Mouse (Mus musculus) CD4-positive, CD25-positive, alpha-beta regulatory T cell, adult 2 months (primary cell): ENCODE data around the gene Tmsb15b2.
"Not testable (repeated sequence)": the region's sequence is repeated elsewhere in the genome, so short reads cannot be mapped to it uniquely, and the experiment has no call there.

Source experiments
- DNase-seq: peaks from one replicate; pipeline ENCODE4 v3.0.0-alpha.2; 2012; ENCODE audit warnings: low read depth, low spot score

Gene Tmsb15b2

DNA sequence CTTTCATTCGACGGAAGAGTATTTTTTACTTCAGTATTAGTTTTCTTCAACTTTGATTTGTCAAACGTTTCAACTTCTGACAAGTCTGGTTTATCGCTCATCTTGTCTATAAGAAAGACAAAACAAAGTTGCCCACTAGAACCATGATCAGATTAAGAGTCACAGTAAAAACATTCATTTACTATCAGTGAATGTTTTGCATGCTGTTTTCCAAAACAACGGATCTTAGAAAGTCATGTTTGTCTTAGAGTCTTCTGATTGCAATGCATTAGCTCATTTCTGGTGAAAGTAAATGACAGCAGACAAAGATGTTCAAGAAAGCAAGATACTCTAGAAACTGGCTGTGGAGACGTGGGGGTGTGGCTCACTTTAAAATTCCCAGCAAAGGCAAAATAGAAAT, at the start of gene Tmsb15b2:
Tmsb15b2 (minus strand) TSS at position 101 of the 400 bp plus-strand sequence.
- not testable (repeated sequence) for DNase-seq

DNA sequence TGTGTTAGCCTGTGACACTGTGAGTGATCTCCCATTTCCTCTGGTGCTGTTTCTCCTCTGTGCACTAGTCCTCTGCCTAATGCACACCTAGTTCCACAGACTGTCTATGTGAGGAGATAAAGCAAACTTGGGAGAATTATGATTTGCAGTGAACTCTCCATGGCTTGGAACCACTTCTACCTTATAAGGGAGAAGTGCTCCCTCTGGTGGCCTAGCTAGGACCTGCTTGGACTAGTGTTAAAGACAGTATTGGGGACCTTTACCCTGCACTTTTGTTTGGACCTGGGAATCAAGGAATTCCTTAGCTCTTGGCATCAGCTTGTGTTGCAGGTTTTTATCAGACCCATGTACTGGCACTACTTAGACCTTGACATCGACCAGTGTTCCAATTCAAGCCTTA, 44.0 kb upstream of the Tmsb15b2 start:
- DNase-seq, result peak; percentile 78

DNA sequence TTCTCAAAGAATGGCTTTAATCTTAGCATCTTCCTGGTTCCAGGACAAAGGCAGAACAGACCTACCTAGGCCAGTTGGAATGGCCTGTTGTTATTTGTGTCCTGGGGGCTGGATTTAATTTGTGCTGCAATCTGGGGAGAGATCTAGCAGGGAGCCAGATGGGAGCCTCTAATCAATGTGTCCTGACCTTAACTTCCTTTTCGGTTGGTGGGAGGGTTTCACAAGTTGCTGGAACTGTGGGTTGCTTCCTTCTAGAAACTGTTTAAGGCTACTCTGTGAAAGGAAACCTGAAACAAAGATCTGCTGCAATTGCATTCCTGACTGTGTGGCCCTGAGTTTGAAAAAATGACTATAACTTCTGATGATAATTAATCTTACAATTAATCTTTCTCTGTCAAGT, 42.4 kb upstream of the Tmsb15b2 start:
- DNase-seq, result no peak

DNA sequence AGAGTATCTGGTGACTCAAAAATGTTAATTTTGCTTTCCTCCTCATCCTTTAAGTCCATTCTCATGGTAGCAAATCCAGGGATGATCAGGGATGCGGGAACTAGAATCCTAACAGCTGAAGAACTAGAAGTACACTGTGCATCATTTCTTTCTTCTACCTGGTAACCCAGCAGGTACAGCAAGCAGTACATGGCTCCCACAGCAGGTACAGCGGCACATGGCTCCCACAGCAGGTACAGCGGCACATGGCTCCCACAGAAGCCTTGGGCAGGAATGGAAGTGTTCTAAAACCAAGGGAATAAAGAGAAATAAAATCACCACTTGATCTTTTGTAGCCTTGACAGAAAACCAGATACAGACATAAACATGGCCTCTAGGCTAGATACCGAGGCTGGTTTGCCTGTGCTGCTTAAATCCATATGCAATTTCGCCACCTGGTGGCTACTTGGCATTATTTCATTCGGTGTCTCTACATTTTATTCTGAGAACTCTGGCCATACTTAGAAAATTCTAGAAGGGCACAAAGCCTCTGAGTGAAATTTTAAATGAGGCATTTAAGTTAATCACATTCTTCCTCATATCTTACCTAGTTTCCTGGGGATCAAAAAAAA, 39.9 kb upstream of the Tmsb15b2 start:
- peak; percentile 83 for DNase-seq

DNA sequence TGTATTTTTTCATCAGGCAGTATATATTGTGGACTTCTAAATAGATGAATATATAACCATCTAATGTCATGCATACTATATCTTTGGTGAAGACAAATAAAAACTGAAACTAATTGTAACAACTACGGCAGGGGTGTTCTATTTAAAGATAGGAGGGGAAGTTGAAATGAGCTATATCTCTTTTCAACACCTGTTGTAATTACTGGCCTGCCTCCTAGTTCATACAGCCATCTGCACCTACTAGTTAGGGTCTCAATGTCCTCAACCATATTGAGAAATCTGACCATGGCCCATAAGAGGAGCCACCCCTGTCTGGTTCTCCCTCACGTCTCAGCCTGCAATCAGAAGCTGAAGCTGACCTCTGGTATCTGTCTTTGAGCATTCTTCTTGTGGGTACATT, 21.0 kb upstream of the Tmsb15b2 start:
- no peak for DNase-seq

DNA sequence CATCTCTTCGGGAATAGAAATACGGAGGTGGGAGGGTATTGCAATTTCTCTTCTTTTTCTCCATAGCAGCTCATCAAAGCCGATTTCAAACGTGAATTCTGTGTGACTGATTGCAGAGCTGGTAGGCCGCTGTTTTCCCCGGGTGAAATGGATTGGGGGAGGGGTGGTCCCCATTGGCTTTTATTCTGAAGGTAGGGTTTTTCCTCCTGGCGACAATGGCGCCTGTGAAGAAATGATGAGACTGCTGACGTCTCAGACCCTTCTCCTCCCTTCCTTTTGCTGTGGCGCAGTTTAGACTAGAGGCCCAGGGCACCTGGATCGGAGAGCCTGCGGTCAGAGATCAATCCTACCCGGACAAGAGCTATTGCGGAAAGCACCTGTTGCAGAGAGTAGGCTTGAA, 18.3 kb upstream of the Tmsb15b2 start:
- DNase-seq, result peak; percentile 29

DNA sequence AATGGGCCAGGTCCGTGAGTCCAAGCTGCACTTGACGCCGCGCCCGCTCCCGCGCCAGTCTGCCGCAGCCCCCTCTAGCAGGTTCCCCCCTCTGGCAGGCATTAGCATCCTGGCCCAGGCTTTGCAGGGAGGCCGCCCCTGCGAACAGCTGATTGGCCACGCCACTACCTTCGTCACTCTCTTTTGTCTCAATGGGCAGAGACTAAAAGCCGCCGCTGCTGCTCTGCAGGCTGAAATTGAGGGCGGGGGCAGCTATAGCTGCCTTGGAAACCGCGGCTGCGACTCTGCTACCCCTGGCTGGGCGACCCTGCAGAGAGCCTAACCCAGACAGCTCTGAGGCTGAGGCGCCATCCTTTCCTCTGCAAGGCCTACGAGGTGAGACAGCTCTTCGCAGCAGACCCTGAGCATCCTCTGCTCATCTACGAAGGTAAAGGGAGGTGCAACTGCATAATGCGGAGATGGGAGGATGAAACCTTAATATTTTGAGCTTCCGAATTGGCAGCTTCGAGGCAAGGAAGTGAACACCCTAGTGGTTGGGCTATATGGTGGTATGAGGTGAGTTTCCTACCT, 17.8 kb upstream of the Tmsb15b2 start, which contains the start of gene Zcchc18:
Zcchc18 (plus strand) TSS at position 178 of the 570 bp plus-strand sequence.
- DNase-seq, result peak; percentile 80

DNA sequence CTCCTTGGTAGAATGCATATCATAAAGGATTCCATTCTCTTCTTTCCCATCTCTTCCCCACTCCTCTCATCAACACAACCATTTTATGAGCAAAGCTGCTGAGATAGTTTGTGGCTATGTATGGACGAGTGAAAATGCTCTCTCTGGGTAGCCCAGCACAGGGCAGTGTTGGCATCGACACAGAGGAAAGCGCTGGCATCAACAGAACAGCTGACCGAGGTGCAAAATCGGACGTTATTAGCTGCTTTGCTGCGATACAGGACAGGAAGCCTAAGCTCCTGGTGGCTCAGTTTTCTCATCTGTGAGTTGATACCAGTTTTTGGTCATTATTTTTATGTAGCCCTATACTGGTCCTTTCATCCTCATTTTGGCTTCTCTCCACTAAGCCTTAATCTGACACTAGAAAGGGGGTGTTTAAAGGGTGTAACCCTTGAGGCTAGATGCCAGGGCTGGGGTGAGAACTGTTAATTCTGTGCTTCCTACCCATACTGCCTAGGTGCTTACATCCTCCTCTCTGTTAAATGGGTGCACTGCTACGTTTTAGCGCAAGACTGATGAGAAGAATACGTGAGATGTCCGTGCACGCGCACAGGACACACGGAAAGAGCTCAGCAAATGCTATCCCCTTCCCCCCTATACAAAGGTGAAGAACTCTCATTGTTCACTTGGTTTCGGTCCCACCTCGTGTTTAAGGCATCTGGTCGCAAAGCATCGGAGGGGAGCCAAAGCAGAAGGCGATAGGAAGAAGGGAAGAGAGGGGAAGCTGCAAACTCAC, 17.1 kb upstream of the Tmsb15b2 start:
- DNase-seq, result peak; percentile 49

DNA sequence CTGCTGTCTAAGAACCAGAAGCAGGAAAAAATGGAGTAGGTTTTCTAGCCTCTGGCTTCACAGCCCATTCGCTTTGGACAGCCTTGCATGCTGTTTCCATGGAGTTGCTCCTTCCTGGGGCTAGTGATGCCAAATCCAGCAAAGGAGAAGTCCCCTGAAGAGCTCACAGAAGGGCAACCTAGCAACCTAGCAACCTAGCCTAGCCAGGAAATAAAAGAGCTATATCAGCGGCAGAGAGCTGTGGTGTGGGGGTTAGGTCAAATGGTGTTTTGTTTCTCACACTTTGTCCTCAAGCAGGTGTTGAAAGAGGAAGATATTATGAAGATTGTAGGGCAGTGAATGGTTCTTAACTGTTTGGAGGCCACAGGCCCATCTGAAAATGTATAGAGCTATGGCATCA, 16.0 kb upstream of the Tmsb15b2 start:
- DNase-seq, result peak; percentile 2

DNA sequence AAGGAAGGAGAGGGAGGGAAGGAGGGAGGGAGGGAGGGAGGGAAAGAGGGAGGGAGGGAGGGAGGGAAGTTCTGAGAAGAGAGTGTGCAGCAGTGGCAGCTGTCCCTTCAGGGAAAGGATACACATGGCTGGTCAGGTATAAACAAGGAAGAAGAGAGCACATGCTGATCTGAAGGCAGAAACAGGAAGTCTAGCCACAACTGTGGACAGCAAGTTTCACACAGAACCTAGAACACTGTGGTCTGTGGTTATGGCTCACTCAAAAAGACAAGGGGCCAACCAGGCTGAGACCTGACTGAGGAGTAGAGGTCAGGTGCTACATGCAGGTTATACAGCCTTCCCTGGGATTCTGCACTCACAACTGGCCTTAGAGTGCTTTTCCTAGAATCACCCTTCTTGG, 10.7 kb upstream of the Tmsb15b2 start:
- peak; percentile 14 for DNase-seq

DNA sequence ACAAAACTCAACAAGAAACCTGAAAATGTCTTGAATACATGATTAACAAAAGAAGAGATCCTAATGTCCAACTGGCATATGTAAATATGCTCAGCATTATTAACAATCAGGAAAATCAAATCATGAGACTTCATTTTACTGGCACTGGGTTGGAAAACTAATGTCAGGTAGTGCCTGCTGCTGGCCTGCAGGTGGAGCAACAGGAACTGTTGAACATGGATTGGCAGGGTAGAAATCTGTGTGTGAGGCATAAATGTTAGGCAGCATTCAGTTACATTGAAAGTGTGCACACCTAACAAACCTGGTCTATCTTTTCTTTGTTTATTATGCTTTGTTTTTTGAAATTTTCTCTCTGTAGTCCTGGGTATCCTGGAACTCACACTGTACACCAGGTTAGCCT, 3.3 kb upstream of the Tmsb15b2 start:
- DNase-seq, result peak; percentile 49

DNA sequence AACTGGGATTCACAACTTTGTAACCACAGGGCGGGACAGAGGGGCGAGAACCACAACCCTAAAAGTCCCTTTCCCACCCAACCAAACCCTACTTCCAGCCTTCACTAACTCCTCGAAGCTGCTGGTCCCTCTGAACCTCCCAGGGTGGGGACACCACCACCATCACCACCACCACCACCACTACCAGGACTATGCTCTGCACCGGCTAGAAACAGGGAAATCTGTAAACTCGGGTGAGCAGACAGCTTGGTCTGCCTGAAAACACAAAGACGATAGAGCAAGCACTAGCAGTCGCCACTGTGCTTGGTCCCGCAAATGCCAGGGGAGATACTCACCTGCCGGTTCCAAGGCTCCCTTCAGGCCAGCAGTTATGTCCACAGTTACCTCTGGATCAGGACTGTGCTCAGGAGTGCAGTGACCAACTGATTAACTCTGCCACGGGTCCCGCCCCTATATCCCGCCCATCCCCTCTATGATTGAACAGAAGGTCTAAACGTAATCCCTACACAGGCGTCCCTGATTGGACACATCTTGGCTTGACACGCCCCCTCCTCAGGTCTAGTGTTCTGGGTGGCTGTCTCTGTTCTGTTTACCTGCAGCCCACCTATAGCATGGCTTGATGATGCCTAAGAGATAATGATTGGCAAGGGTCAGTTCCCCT, 1.3 kb upstream of the Tmsb15b2 start, which contains the start of the genes Tmsb15l and Tmsb15b1:
Tmsb15l (minus strand) TSS at position 446 of the 661 bp plus-strand sequence.
Tmsb15b1 (minus strand) TSS at position 451 of the 661 bp plus-strand sequence.
- peak; percentile 85 for DNase-seq

DNA sequence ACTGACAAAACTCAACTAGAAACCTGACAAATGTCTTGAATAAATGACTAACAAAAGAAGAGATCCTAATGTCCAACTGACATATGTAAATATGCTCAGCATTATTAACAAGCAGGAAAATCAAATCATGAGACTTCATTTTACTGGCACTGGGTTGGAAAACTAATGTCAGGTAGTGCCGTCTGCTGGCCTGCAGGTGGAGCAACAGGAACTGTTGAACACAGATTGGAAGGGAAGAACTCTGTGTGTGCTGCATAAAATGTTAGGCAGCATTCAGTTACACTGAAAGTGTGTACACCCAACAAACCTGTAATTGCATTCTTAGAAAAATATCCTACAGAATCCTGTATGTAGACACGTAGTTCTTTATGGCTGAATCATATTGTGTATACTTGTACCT, 15.6 kb downstream of the Tmsb15b2 start:
- DNase-seq, result peak; percentile 32

DNA sequence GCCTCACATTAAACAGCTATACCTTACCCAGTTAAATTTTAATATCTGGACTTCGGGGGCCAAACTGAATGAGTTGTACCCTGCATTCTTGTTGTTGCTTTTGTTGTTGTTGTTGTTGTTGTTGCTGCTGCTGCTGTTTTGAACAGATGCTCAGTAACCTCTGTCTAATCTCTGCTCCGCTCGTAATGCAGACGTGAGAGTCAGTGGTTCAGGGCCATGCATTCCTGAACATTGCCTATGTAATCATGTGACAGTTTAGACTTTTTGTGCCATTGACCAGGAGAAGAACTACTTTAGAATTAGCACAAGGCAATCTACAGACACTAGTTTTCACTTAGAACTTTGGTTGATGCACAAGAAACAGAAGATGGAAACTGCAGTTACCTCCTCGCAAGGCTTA, 17.0 kb downstream of the Tmsb15b2 start:
- DNase-seq, result not testable (repeated sequence)

DNA sequence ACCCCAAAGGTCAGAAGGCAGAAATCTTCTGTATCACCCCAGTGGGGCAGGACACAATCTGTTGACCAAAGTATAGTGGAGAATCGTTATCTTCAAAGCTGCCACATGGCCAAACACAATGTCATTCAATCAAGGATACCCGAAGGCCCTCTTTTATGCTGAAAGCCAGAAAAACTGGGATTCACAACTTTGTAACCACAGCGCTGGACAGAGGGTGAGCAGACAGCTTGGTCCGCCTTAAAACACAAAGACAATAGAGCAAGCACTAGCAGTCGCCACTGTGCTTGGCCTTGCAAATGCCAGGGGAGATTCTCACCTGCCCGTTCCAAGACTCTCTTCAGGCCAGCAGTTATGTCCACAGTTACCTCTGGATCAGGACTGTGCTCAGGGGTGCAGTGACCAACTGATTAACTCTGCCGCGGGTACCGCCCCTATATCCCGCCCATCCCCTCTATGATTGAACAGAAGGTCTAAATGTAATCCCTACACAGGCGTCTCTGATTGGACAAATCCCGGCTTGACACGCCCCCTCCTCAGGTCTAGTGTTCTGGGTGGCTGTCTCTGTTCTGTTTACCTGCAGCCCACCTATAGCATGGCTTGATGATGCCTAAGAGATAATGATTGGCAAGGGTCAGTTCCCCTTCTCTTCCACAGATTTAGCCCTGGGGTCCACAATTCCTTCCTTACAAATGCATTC, 17.6 kb downstream of the Tmsb15b2 start:
- DNase-seq, result peak; percentile 14

DNA sequence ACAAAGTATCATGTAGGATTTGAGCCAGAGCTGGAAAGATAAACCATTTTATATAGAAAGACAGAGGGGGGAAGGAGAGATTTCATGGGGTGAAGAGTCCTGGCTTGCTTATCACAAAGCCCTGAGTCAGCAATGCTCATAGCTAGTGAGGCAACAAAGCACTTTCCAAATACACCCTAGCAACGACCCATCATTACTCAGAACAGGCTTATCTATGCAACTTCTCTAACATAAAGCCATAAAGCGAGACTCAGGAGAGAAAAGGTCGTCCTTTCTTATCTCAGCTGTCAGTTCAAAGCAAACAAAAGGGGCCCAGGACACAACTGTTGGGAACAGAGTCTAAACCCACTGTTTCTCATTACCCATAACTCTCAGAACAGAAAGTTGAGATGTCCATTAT, 37.3 kb downstream of the Tmsb15b2 start:
- no peak for DNase-seq

DNA sequence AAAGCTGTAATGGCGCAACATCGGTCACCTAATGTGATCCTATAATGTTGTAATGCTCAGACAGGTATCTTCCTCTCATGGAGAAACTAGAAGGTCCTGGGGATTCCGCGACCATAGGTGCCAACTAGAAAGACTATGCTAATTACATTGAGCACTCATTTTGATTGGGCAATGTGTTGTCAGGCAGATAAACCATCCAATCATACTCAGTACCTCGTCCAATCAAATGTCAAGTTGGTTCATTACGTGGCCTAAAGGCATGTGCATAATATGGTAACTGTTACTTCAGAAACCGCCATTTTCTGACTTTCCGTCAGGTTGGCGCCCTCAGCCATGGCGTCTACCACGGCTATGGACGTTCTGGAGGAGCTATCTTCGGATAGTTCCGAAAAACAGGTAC, 48.3 kb downstream of the Tmsb15b2 start, which contains the start of gene H2bfm:
H2bfm (plus strand) TSS at position 295 of the 400 bp plus-strand sequence.
- peak; percentile 31 for DNase-seq

DNA sequence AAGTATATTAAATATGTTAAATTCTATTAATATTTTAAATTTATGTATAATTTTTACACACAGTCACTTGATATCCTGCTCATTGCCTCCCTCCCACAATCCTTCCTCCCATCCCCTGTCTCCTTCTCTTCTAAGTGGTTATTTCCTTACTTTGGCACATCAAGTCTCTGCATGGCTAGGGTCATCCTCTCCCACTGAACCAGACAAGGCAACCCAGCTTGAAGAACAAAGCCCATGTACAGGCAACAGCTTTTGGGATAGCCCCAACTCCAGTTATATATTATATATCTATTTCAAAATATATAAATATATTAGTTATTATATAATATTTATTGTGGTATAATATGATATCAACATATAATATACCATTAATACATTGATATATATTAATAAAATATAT, 49.4 kb downstream of the Tmsb15b2 start:
- DNase-seq, result peak; percentile 3
